Mouse (Mus musculus): ENCODE results near the gene Fbxw25. TPM values are rescaled to one million over a fixed set of nuclear protein-coding genes. Genes with fewer than 3 reads are reported as not detected.
"Not testable (repeated sequence)": the region's sequence is repeated elsewhere in the genome, so short reads cannot be mapped to it uniquely, and the experiment has no call there.

The Fbxw25 gene
- total RNA-seq (2021) = not detected

DNA sequence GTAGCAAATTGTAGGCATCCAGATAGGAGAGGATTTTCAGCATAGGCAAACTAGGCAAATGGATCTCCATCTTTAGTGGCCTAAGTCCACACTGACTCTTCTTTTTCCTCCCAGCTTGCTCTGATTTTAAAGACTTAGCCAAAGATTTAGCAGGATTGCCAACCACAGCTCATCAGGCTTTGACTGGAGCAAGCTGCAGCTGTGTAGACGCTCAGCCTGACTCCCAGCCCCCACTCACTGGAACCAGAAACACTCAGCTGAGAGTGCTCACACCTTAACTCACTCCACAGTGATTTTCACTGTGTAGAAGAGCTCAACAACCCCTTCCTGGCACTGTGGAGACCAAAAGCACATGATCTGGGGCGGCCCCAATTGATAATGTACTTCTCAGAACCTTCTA is at the start of gene Fbxw25:
Gene Fbxw25, minus strand, starts transcription at position 101 of the 400 bp plus-strand sequence.
- DNase-seq; intact Hi-C loops (cut with DNase I): not testable (repeated sequence)

GRCm38 (mm10) chr9:109702600-109702999 is 38.1 kb upstream of the Fbxw25 start, which contains the start of gene Fbxw18:
Gene Fbxw18, minus strand, starts transcription at chr9:109702700.
- DNase-seq; intact Hi-C loops (cut with DNase I): not testable (repeated sequence)

- intact Hi-C loops (cut with DNase I) = loop anchor here (1.0 to 2.0 kb wide), 2 partner anchors 147 to 178 kb away; partner anchors contain the start of gene Nme6
- DNase-seq = peak; percentile 45 to 74
Measured at GRCm38 (mm10) chr9:109685299-109685698, 20.8 kb upstream of the Fbxw25 start.

GRCm38 (mm10) chr9:109625957-109626356 is 38.5 kb downstream of the Fbxw25 start, which contains the start of gene Fbxw24:
Gene Fbxw24, minus strand, starts transcription at chr9:109626057.
- intact Hi-C loops (cut with DNase I); DNase-seq: not testable (repeated sequence)

DNA sequence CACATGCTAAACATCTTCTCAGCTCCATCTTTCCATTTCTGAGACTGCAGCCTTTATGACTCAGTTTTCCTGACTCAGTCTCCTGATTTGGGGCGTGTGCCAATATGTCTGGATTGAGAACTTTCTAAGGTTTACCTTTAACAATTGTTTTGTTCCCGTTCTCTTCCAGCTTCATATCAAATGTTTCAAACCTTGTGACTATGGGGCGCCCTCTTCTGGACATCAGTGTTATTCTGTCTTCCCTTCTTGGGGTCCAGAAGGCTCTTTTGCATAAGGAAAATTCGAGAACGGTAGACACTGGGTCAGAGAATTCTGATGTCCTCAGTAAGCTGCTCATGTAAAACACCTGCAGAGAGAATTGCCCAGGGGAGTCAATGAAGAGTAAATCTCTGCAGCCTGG is 57.6 kb downstream of the Fbxw25 start:
- intact Hi-C loops (cut with DNase I) = not testable (repeated sequence)
- peak in 1 of 2 experiments; percentile 10 for DNase-seq

DNA sequence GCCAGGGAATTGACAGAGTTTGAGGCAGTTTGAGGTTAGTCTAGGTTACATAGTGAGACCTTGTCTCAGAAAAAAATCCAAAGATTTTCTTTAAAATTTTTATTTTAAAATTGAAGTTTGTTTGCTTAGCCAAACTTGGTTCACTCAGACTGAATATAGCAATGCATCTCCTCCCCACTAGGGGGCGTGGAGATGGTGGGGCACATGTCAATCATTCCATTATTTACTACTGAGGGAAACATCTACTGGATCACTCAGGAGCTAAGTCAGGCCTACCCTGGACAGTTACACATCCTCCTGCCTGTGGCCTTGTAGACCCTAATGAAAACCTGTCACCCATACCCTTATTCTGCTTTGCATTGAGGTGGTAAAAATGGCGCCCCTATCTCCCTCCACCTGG is 62.3 kb downstream of the Fbxw25 start:
- intact Hi-C loops (cut with DNase I); DNase-seq: not testable (repeated sequence)

GRCm38 (mm10) chr9:109597226-109597625 is 67.2 kb downstream of the Fbxw25 start:
- intact Hi-C loops (cut with DNase I) = no loop called here
- no peak for DNase-seq

Other genes with a start within 250 kb of the Fbxw25 start
- gene Fbxw16, start 215.5 kb downstream of the Fbxw25 start, total RNA-seq (2021) = not detected
- not detected for gene Fbxw19, start 168.8 kb downstream of the Fbxw25 start, total RNA-seq (2021)
- gene Fbxw15, start 96.4 kb downstream of the Fbxw25 start, total RNA-seq (2021) = not detected
- not detected for gene Fbxw24, start 38.6 kb downstream of the Fbxw25 start, total RNA-seq (2021)
- gene Fbxw18, start 38.0 kb upstream of the Fbxw25 start, total RNA-seq (2021) = not detected
- gene Fbxw26, start 81.4 kb upstream of the Fbxw25 start, total RNA-seq (2021) = not detected
- not detected for gene Fbxw27, start 126.0 kb upstream of the Fbxw25 start, total RNA-seq (2021)
- not detected for gene Spink8, start 147.6 kb upstream of the Fbxw25 start, total RNA-seq (2021)
- 10 to 100 TPM; 15.1 to 18.4 TPM for gene Nme6, start 168.1 kb upstream of the Fbxw25 start, total RNA-seq (2021)
- gene Camp, start 185.0 kb upstream of the Fbxw25 start, total RNA-seq (2021) = under 1 TPM; 0.36 to 0.60 TPM
- gene Cdc25a, start 210.9 kb upstream of the Fbxw25 start, total RNA-seq (2021) = 1 to 10 TPM; 7.1 to 9.4 TPM

Measured in heart, postnatal 10 days (tissue).